Mouse (Mus musculus): ENCODE results near the gene Olfr606. TPM values are rescaled to one million over a fixed set of nuclear protein-coding genes. Genes with fewer than 3 reads are reported as not detected.
"Not testable (repeated sequence)": the region's sequence is repeated elsewhere in the genome, so short reads cannot be mapped to it uniquely, and the experiment has no call there.

The Olfr606 gene
- not detected for total RNA-seq (2021)

GRCm38 (mm10) chr7:103448746-103449145 lies at the start of gene Olfr606:
TSS of gene Olfr606 (plus strand) at chr7:103449046.
- intact Hi-C loops (cut with DNase I) = no loop called here
- no peak for DNase-seq

DNA sequence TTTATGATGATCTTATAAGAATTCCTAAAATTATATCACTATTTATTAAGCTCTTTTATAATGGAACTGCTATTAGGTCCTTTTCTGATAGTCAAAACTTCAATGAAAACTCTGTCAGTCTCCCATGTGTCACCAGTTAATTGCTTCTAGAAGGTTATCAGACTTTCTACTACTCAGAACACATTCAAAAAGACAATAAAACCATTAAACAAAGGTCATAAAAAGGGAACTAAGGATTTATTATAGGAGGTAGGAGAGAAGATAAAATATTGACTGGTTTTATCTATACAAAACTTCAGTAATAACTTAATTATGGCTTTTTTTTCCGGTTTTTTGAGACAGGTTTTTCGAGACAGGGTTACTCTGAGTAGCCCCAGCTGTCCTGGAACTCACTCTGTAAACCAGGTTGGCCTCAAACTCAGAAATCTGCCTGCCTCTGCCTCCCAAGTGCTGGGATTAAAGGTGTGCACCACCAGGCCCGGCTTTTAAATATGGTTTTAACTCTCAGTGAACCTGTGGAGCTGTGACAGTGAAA lies 42.3 kb upstream of the Olfr606 start:
- intact Hi-C loops (cut with DNase I) = loop anchor here (10.0 kb wide), 1 partner anchor 1378 kb away; no protein-coding TSS in a partner anchor
- not testable (repeated sequence) for DNase-seq

DNA sequence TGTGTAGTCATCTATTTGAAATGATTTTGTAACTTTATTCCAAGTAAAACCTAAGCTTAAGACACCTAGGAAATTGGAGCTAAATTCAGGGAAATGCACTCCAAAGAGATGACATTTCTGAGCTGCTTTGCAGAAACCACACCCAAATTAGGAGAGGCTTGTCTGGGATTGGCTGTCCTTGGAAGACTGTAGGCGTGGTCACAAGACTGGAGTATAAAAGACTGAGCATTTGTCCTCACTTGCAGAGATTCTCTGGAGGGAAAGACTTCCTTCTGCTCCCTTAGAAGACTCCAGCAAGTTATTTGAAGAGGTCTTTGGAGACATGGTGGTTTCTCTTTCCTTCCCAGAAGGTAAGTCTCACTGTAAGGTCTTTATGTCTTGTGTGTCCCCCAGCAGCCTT lies 34.1 kb upstream of the Olfr606 start, which contains the start of gene Usp17lc:
Gene Usp17lc, plus strand, starts transcription at position 301 of the 400 bp plus-strand sequence.
- intact Hi-C loops (cut with DNase I); DNase-seq: not testable (repeated sequence)

- DNase-seq = no peak
- intact Hi-C loops (cut with DNase I) = no loop called here
Observed at GRCm38 (mm10) chr7:103445339-103445738, 3.5 kb upstream of the Olfr606 start, which contains the start of gene Olfr605. TSS of gene Olfr605 (minus strand) at chr7:103445439.

- DNase-seq = peak; percentile 29 to 35
- intact Hi-C loops (cut with DNase I) = no loop called here
Observed at GRCm38 (mm10) chr7:103460590-103460989, 11.7 kb downstream of the Olfr606 start.

DNA sequence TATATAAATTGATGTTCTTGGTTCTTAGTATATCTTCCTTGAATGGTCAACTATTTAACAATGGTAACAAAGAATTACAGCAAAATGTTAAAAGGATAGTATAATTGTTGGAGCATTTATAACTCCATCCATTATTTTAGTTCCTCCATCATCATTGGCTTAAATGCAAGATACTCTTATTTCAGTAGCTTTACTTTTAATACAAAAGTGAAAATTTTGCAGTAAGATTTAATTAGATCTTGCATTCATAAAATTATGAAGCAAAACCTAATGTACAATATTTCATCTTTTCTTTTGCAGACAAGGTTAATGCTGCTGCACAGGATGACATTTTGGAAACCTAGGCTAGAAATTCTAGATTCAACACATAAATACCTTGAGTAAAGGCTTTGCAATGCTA lies 20.7 kb downstream of the Olfr606 start, which contains the start of gene Olfr608:
Gene Olfr608, plus strand, starts transcription at position 301 of the 400 bp plus-strand sequence.
- intact Hi-C loops (cut with DNase I) = no loop called here
- DNase-seq = no peak

DNA sequence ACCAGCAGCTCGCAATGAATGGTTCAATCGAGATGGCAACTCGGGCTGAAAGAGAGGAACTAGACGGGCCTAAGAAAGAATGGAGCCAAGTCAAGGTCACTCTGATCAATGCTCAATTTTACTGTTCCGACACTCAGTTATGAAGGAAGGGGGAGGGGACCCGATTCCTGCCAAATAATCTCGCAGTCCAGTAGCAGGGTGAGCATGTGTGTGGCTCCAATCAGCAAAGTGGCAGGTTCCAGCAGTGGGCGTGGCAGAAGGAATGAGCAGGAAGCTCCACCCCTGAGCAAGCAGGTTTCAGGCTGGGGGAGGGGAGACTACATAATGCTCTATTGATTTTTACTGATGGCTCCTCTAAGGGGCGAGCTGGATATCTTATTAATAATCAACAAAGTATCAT lies 28.3 kb downstream of the Olfr606 start:
- DNase-seq; intact Hi-C loops (cut with DNase I): not testable (repeated sequence)

- intact Hi-C loops (cut with DNase I) = loop anchor here (10.0 kb wide), 1 partner anchor 67 kb away; the partner anchor contains the start of gene Olfr616
- DNase-seq = no peak
Observed at GRCm38 (mm10) chr7:103497962-103498361, 49.1 kb downstream of the Olfr606 start, which contains the start of gene Olfr609. TSS of gene Olfr609 (minus strand) at chr7:103498062.

Small RNAs within 50 kb of the gene (microRNA-seq; reads per million reads assigned to microRNA genes)
- gene Gm25774 = 0 reads per million in 2 experiments

Other genes starting within 250 kb of the Olfr606 start
- not detected for gene Olfr593, start 237.2 kb upstream of the Olfr606 start, total RNA-seq (2021)
- gene Olfr594, start 232.1 kb upstream of the Olfr606 start, total RNA-seq (2021) = not detected
- gene Usp17ld, start 196.5 kb upstream of the Olfr606 start, total RNA-seq (2021) = not detected
- not detected for gene Olfr596, start 143.4 kb upstream of the Olfr606 start, total RNA-seq (2021)
- not detected for gene Olfr597, start 132.7 kb upstream of the Olfr606 start, total RNA-seq (2021)
- gene Olfr598, start 125.5 kb upstream of the Olfr606 start, total RNA-seq (2021) = not detected
- gene Olfr599, start 113.1 kb upstream of the Olfr606 start, total RNA-seq (2021) = not detected
- not detected for gene Olfr600, start 99.4 kb upstream of the Olfr606 start, total RNA-seq (2021)
- gene Olfr601, start 86.4 kb upstream of the Olfr606 start, total RNA-seq (2021) = not detected
- gene Olfr603, start 62.9 kb upstream of the Olfr606 start, total RNA-seq (2021) = not detected
- gene Usp17lc, start 34.0 kb upstream of the Olfr606 start, total RNA-seq (2021) = not detected
- gene Olfr605, start 3.6 kb upstream of the Olfr606 start, total RNA-seq (2021) = not detected
- gene Olfr607, start 15.1 kb downstream of the Olfr606 start, total RNA-seq (2021) = not detected
- under 1 TPM; 0.17 to 0.62 TPM for gene Olfr608, start 20.8 kb downstream of the Olfr606 start, total RNA-seq (2021)
- gene Olfr609, start 49.0 kb downstream of the Olfr606 start, total RNA-seq (2021) = not detected
- gene Olfr610, start 63.1 kb downstream of the Olfr606 start, total RNA-seq (2021) = not detected
- gene Olfr611, start 71.8 kb downstream of the Olfr606 start, total RNA-seq (2021) = not detected
- gene Olfr612, start 93.7 kb downstream of the Olfr606 start, total RNA-seq (2021) = not detected
- not detected for gene Olfr613, start 99.0 kb downstream of the Olfr606 start, total RNA-seq (2021)
- gene Olfr615, start 107.0 kb downstream of the Olfr606 start, total RNA-seq (2021) = not detected
- gene Olfr616, start 120.1 kb downstream of the Olfr606 start, total RNA-seq (2021) = not detected
- not detected for gene Olfr617, start 124.0 kb downstream of the Olfr606 start, total RNA-seq (2021)
- gene Olfr618, start 141.1 kb downstream of the Olfr606 start, total RNA-seq (2021) = not detected
- not detected for gene Olfr619, start 151.5 kb downstream of the Olfr606 start, total RNA-seq (2021)
- gene Olfr620, start 163.5 kb downstream of the Olfr606 start, total RNA-seq (2021) = not detected
- gene Olfr622, start 193.7 kb downstream of the Olfr606 start, total RNA-seq (2021) = not detected
- not detected for gene Olfr623, start 214.7 kb downstream of the Olfr606 start, total RNA-seq (2021)
- not detected for gene Olfr624, start 222.1 kb downstream of the Olfr606 start, total RNA-seq (2021)
- gene Olfr625-ps1, start 233.7 kb downstream of the Olfr606 start, total RNA-seq (2021) = not detected

Data from heart, postnatal 10 days (tissue).